Mouse (Mus musculus): ENCODE data around the gene Phgdh.

The Phgdh gene

GRCm38 (mm10) chr3:98348106-98348505 is 8.3 kb upstream of the Phgdh start:
- WGBS: 82% methylated on average over 6 of the region's 6 CpGs

- WGBS: 85% methylated on average over 3 of the region's 3 CpGs
Measured at GRCm38 (mm10) chr3:98343235-98343634, 3.4 kb upstream of the Phgdh start.

- WGBS: 90% methylated on average over 17 of the region's 17 CpGs
Measured at GRCm38 (mm10) chr3:98340818-98341594, 1.2 kb upstream of the Phgdh start.

- WGBS: 2% methylated on average over 46 of the region's 46 CpGs
Measured at GRCm38 (mm10) chr3:98339097-98339705, 589 bp downstream of the Phgdh start.

GRCm38 (mm10) chr3:98338584-98339041 is 1.2 kb downstream of the Phgdh start:
- 33% methylated on average over 15 of the region's 15 CpGs for WGBS

- 74% methylated on average over 22 of the region's 22 CpGs for whole genome bisulfite sequencing
Measured at GRCm38 (mm10) chr3:98336661-98337654, 2.8 kb downstream of the Phgdh start.

GRCm38 (mm10) chr3:98335886-98336285 is 3.9 kb downstream of the Phgdh start:
- 81% methylated on average over 7 of the region's 7 CpGs for WGBS

GRCm38 (mm10) chr3:98334010-98334409 is 5.8 kb downstream of the Phgdh start:
- WGBS: 89% methylated on average over 2 of the region's 2 CpGs

- 69% methylated on average over 9 of the region's 9 CpGs for WGBS
Measured at GRCm38 (mm10) chr3:98324235-98324634, 15.6 kb downstream of the Phgdh start.

- 96% methylated on average over 5 of the region's 5 CpGs for WGBS
Measured at GRCm38 (mm10) chr3:98322209-98322608, 17.6 kb downstream of the Phgdh start.

- WGBS: 63% methylated on average over 2 of the region's 2 CpGs
Measured at GRCm38 (mm10) chr3:98319190-98319589, 20.6 kb downstream of the Phgdh start.

- WGBS: 32% methylated on average over 3 of the region's 3 CpGs
Measured at GRCm38 (mm10) chr3:98317143-98317542, 22.6 kb downstream of the Phgdh start.

GRCm38 (mm10) chr3:98315181-98315580 is 24.6 kb downstream of the Phgdh start:
- WGBS: 80% methylated on average over 2 of the region's 2 CpGs

- 66% methylated on average over 9 of the region's 9 CpGs for WGBS
Measured at GRCm38 (mm10) chr3:98313294-98314155, 26.3 kb downstream of the Phgdh start.

- WGBS: 25% methylated on average over 7 of the region's 7 CpGs
Measured at GRCm38 (mm10) chr3:98312867-98313266, 26.9 kb downstream of the Phgdh start.

GRCm38 (mm10) chr3:98310456-98310855 is 29.3 kb downstream of the Phgdh start:
- WGBS: 100% methylated on average over 1 of the region's 1 CpGs

GRCm38 (mm10) chr3:98308606-98309005 is 31.2 kb downstream of the Phgdh start:
- WGBS: 63% methylated on average over 6 of the region's 6 CpGs

- WGBS: 92% methylated on average over 3 of the region's 3 CpGs
Measured at GRCm38 (mm10) chr3:98301761-98302160, 38.0 kb downstream of the Phgdh start.

- WGBS: over 99% methylated on average over 4 of the region's 4 CpGs
Measured at GRCm38 (mm10) chr3:98300266-98300665, 39.5 kb downstream of the Phgdh start.

GRCm38 (mm10) chr3:98299391-98300100 is 40.2 kb downstream of the Phgdh start:
- WGBS: 83% methylated on average over 1 of the region's 1 CpGs

Data from cerebral cortex, adult 2 months (tissue).